Mouse (Mus musculus): Measurements from ENCODE around the gene Rtraf.
"Not testable (repeated sequence)": the region's sequence is repeated elsewhere in the genome, so short reads cannot be mapped to it uniquely, and the experiment has no call there.

The Rtraf gene

GRCm38 (mm10) chr14:19823321-19824142 is at the start of gene Rtraf:
TSS of gene Rtraf (minus strand) at chr14:19823824.
- peak; percentile 77 to 88 for DNase-seq (ENCODE audit: low spot score in 2 of 2)

GRCm38 (mm10) chr14:19867286-19867935 is 43.8 kb upstream of the Rtraf start:
- no peak for DNase-seq (ENCODE audit: low spot score in 2 of 2)

- not testable (repeated sequence) for DNase-seq (ENCODE audit: low spot score in 2 of 2)
Observed at GRCm38 (mm10) chr14:19865121-19865520, 41.5 kb upstream of the Rtraf start.

- DNase-seq (ENCODE audit: low spot score in 2 of 2) = no peak
Observed at GRCm38 (mm10) chr14:19861311-19862080, 37.9 kb upstream of the Rtraf start.

GRCm38 (mm10) chr14:19860281-19860680 is 36.7 kb upstream of the Rtraf start:
- DNase-seq (ENCODE audit: low spot score in 2 of 2) = no peak

- peak in 1 of 2 experiments; percentile 19 for DNase-seq (ENCODE audit: low spot score in 2 of 2)
Observed at GRCm38 (mm10) chr14:19858808-19859776, 35.5 kb upstream of the Rtraf start.

- DNase-seq (ENCODE audit: low spot score in 2 of 2) = no peak
Observed at GRCm38 (mm10) chr14:19858279-19858678, 34.7 kb upstream of the Rtraf start.

GRCm38 (mm10) chr14:19853471-19853870 is 29.8 kb upstream of the Rtraf start:
- DNase-seq (ENCODE audit: low spot score in 2 of 2) = no peak

- DNase-seq (ENCODE audit: low spot score in 2 of 2) = peak; percentile 34 to 74
Observed at GRCm38 (mm10) chr14:19839600-19840332, 16.1 kb upstream of the Rtraf start.

- no peak for DNase-seq (ENCODE audit: low spot score in 2 of 2)
Observed at GRCm38 (mm10) chr14:19836289-19836688, 12.7 kb upstream of the Rtraf start.

GRCm38 (mm10) chr14:19825481-19825880 is 1.9 kb upstream of the Rtraf start:
- DNase-seq (ENCODE audit: low spot score in 2 of 2) = no peak

- no peak for DNase-seq (ENCODE audit: low spot score in 2 of 2)
Observed at GRCm38 (mm10) chr14:19821686-19822085, 1.9 kb downstream of the Rtraf start.

- DNase-seq (ENCODE audit: low spot score in 2 of 2) = peak; percentile 65 to 85
Observed at GRCm38 (mm10) chr14:19817949-19818348, 5.7 kb downstream of the Rtraf start.

- no peak for DNase-seq (ENCODE audit: low spot score in 2 of 2)
Observed at GRCm38 (mm10) chr14:19813061-19813460, 10.6 kb downstream of the Rtraf start.

GRCm38 (mm10) chr14:19809934-19810333 is 13.7 kb downstream of the Rtraf start:
- DNase-seq (ENCODE audit: low spot score in 2 of 2) = no peak

GRCm38 (mm10) chr14:19807858-19808257 is 15.8 kb downstream of the Rtraf start:
- DNase-seq (ENCODE audit: low spot score in 2 of 2) = no peak

GRCm38 (mm10) chr14:19807339-19807738 is 16.3 kb downstream of the Rtraf start:
- no peak for DNase-seq (ENCODE audit: low spot score in 2 of 2)

- no peak for DNase-seq (ENCODE audit: low spot score in 2 of 2)
Observed at GRCm38 (mm10) chr14:19803623-19804022, 20.0 kb downstream of the Rtraf start.

- DNase-seq (ENCODE audit: low spot score in 2 of 2) = no peak
Observed at GRCm38 (mm10) chr14:19803222-19803621, 20.4 kb downstream of the Rtraf start.

- DNase-seq (ENCODE audit: low spot score in 2 of 2) = no peak
Observed at GRCm38 (mm10) chr14:19801474-19802215, 22.0 kb downstream of the Rtraf start.

All from frontal cortex, postnatal 14 days (tissue).